Mouse (Mus musculus): ENCODE measurements around the gene Pdia6.
A peak's percentile ranks its signal among the peaks of the same experiment; 100 is the strongest.

The Pdia6 gene

GRCm38 (mm10) chr12:17263881-17264280 lies 2.5 kb upstream of the Pdia6 start:
- no peak for DNase-seq (ENCODE audit: low read depth)

- DNase-seq (ENCODE audit: low read depth) = no peak
Observed at GRCm38 (mm10) chr12:17264826-17265225, 1.5 kb upstream of the Pdia6 start.

- no peak for DNase-seq (ENCODE audit: low read depth)
Observed at GRCm38 (mm10) chr12:17266673-17266990, 287 bp downstream of the Pdia6 start.

- DNase-seq (ENCODE audit: low read depth) = peak; percentile 45
Observed at GRCm38 (mm10) chr12:17267316-17267715, 971 bp downstream of the Pdia6 start.

GRCm38 (mm10) chr12:17271272-17271671 lies 4.9 kb downstream of the Pdia6 start:
- peak; percentile 72 for DNase-seq (ENCODE audit: low read depth)

GRCm38 (mm10) chr12:17273841-17274240 lies 7.5 kb downstream of the Pdia6 start:
- no peak for DNase-seq (ENCODE audit: low read depth)

- no peak for DNase-seq (ENCODE audit: low read depth)
Observed at GRCm38 (mm10) chr12:17288496-17288895, 22.2 kb downstream of the Pdia6 start.

GRCm38 (mm10) chr12:17289060-17289459 lies 22.7 kb downstream of the Pdia6 start:
- DNase-seq (ENCODE audit: low read depth) = peak; percentile 83

- DNase-seq (ENCODE audit: low read depth) = peak; percentile 11
Observed at GRCm38 (mm10) chr12:17289913-17290312, 23.6 kb downstream of the Pdia6 start.

GRCm38 (mm10) chr12:17290569-17290968 lies 24.2 kb downstream of the Pdia6 start:
- no peak for DNase-seq (ENCODE audit: low read depth)

- no peak for DNase-seq (ENCODE audit: low read depth)
Observed at GRCm38 (mm10) chr12:17296899-17297298, 30.6 kb downstream of the Pdia6 start.

- no peak for DNase-seq (ENCODE audit: low read depth)
Observed at GRCm38 (mm10) chr12:17299902-17300301, 33.6 kb downstream of the Pdia6 start.

- DNase-seq (ENCODE audit: low read depth) = peak; percentile 53
Observed at GRCm38 (mm10) chr12:17305445-17305844, 39.1 kb downstream of the Pdia6 start.

- DNase-seq (ENCODE audit: low read depth) = no peak
Observed at GRCm38 (mm10) chr12:17308246-17308645, 41.9 kb downstream of the Pdia6 start.

- DNase-seq (ENCODE audit: low read depth) = no peak
Observed at GRCm38 (mm10) chr12:17310852-17311839, 44.8 kb downstream of the Pdia6 start.

- DNase-seq (ENCODE audit: low read depth) = no peak
Observed at GRCm38 (mm10) chr12:17316096-17316495, 49.8 kb downstream of the Pdia6 start.

- no peak for DNase-seq (ENCODE audit: low read depth)
Observed at GRCm38 (mm10) chr12:17317970-17318369, 51.6 kb downstream of the Pdia6 start.

- no peak for DNase-seq (ENCODE audit: low read depth)
Observed at GRCm38 (mm10) chr12:17318453-17318852, 52.1 kb downstream of the Pdia6 start.

- no peak for DNase-seq (ENCODE audit: low read depth)
Observed at GRCm38 (mm10) chr12:17324549-17325470, 58.5 kb downstream of the Pdia6 start.

- no peak for DNase-seq (ENCODE audit: low read depth)
Observed at GRCm38 (mm10) chr12:17329259-17329658, 62.9 kb downstream of the Pdia6 start, which contains the start of gene Atp6v1c2. Gene Atp6v1c2, minus strand, starts transcription at chr12:17329359.

- DNase-seq (ENCODE audit: low read depth) = no peak
Observed at GRCm38 (mm10) chr12:17333459-17333858, 67.1 kb downstream of the Pdia6 start.
